29 mouse cellular contexts compared by ENCODE assay signal in genomic region chr12:104507911-104508310, GRCm38 (mm10). TPM values are rescaled to one million over a fixed set of nuclear protein-coding genes. Genes with fewer than 3 reads are reported as not detected.
DNase-seq lines count a peak whose midpoint lies in the region; ATAC-seq and TF ChIP-seq lines count a peak whose summit lies in the region.
"Had no signal": no experiment of that assay in that cellular context is flagged by ENCODE, and none has a peak within 500 bp of the region (broad histone marks: within the 10 kb centered on the region; RNA-seq: fewer than 3 reads in every experiment).

No protein-coding gene starts in this region.

- WGBS in midbrain, embryonic 13.5 days, result 34% methylated on average over 7 of the region's 7 CpGs
- 30% methylated on average over 7 of the region's 7 CpGs for WGBS in midbrain, embryonic 16.5 days
- WGBS in hindbrain, embryonic 10.5 days, result 41% methylated on average over 7 of the region's 7 CpGs

- no peaks in the 10 kb centered on the region for H3K9me3 ChIP-seq in midbrain, embryonic 13.5 days
- no peaks in the 10 kb centered on the region for H3K9me3 ChIP-seq in midbrain, embryonic 16.5 days (replicated peaks; ENCODE audit: control insufficient read depth, low read length, poor library complexity, severe bottlenecking)
- H3K9me3 ChIP-seq in ES-E14 (ENCODE audit: control insufficient read depth, insufficient read depth, low read depth, low read length), result no peaks in the 10 kb centered on the region
- no peaks in the 10 kb centered on the region for H3K9me3 ChIP-seq in hindbrain, embryonic 10.5 days
- H3K9me3 ChIP-seq: embryonic facial prominence, embryonic 10.5 days; embryonic facial prominence, embryonic 12.5 days; forebrain, embryonic 13.5 days; forebrain, embryonic 15.5 days had no signal

- no peak overlapping the region for H3K9ac ChIP-seq in midbrain, embryonic 13.5 days (replicated peaks)
- no peak overlapping the region for H3K9ac ChIP-seq in midbrain, embryonic 16.5 days (ENCODE audit: low read depth, low read length)
- no peak overlapping the region for H3K9ac ChIP-seq in ES-E14 (ENCODE audit: insufficient read depth, low read depth, low read length, poor library complexity, severe bottlenecking)
- H3K9ac ChIP-seq: embryonic facial prominence, embryonic 12.5 days; forebrain, embryonic 13.5 days; forebrain, embryonic 15.5 days; forebrain, postnatal 0 days had no signal

- in situ Hi-C loops in ES-E14 (cut with MboI; ENCODE audit: low sequenced_read_pairs in 2 of 2, unreplicated experiment in 2 of 2), result no loop called here

- DNase-seq in ES-E14 (ENCODE audit: low read depth, low spot score), result peak; percentile 26
- DNase-seq in R1 (ENCODE audit: low read depth, low spot score), result peak; percentile 52
- peak; percentile 13 for DNase-seq in brain, embryonic 14.5 days (ENCODE audit: low read depth)
- DNase-seq in hindbrain, embryonic 10.5 days (ENCODE audit: low spot score), result no peak
- DNase-seq in kidney, postnatal 4 days, result no peak
- DNase-seq in spleen, adult 12 weeks (ENCODE audit: low spot score), result no peak
- DNase-seq: adrenal gland, adult 8-10 months; adrenal gland, postnatal 14 days; adrenal gland, postnatal 36 days; B cell, adult 2 months; cerebellum, adult 11 months; cerebellum, adult 18-20 months; cerebellum, adult 8-10 months; cerebellum, adult 9-11 months; cerebellum, postnatal 14 days; forebrain, postnatal 0 days had no signal

- 0 out of 2 replicates have a peak, but pooled peaks have one; percentile 50 for ATAC-seq in midbrain, embryonic 13.5 days
- no peak for ATAC-seq in midbrain, embryonic 16.5 days
- ATAC-seq: activated CD4-positive, CD25-positive, alpha-beta regulatory T cell, adult 4 months; CD4-positive, CD25-positive, alpha-beta regulatory T cell, adult 4 months; forebrain, embryonic 13.5 days; forebrain, embryonic 15.5 days; forebrain, postnatal 0 days; Patski had no signal

- TF ChIP-seq POLR2A in brain, embryonic 14.5 days (IDR thresholded peaks at IDR 0.05; ENCODE audit: borderline replicate concordance, extremely low read depth, insufficient read depth, insufficient read length, poor library complexity, severe bottlenecking), result no peak

- H3K4me2 ChIP-seq in midbrain, embryonic 13.5 days (replicated peaks), result no peak overlapping the region
- no peak overlapping the region for H3K4me2 ChIP-seq in midbrain, embryonic 16.5 days (ENCODE audit: low read length)
- H3K4me2 ChIP-seq: embryonic facial prominence, embryonic 12.5 days; forebrain, embryonic 13.5 days; forebrain, embryonic 15.5 days had no signal

- no peaks in the 10 kb centered on the region for H3K27me3 ChIP-seq in midbrain, embryonic 13.5 days
- H3K27me3 ChIP-seq in midbrain, embryonic 16.5 days (ENCODE audit: control insufficient read depth, insufficient read depth, low read depth, low read length), result no peaks in the 10 kb centered on the region
- H3K27me3 ChIP-seq in hindbrain, embryonic 10.5 days (ENCODE audit: insufficient read depth, poor library complexity, severe bottlenecking), result no peaks in the 10 kb centered on the region
- H3K27me3 ChIP-seq: embryonic facial prominence, embryonic 12.5 days; forebrain, embryonic 13.5 days; forebrain, embryonic 15.5 days had no signal

- 0 out of 2 replicates have a peak, but pooled peaks cover 3% of the 10 kb centered on the region for H3K4me1 ChIP-seq in midbrain, embryonic 13.5 days (replicated peaks)
- no peaks in the 10 kb centered on the region for H3K4me1 ChIP-seq in midbrain, embryonic 16.5 days (ENCODE audit: control insufficient read depth, insufficient read depth, low read length)
- H3K4me1 ChIP-seq in ES-E14 (ENCODE audit: control insufficient read depth in 2 of 2, insufficient read depth in 2 of 2, low read length in 2 of 2, poor library complexity in 1 of 2), result peaks cover 7% of the 10 kb centered on the region in 2 experiments; a peak in 3 of 4 replicates
- peaks cover 3% of the 10 kb centered on the region; the same call in 1 of the 2 replicates for H3K4me1 ChIP-seq in hindbrain, embryonic 10.5 days (replicated peaks)
- H3K4me1 ChIP-seq: embryonic facial prominence, embryonic 12.5 days; forebrain, embryonic 13.5 days; forebrain, embryonic 15.5 days had no signal

- H3K4me3 ChIP-seq in midbrain, embryonic 13.5 days (replicated peaks), result no peak overlapping the region
- no peak overlapping the region for H3K4me3 ChIP-seq in midbrain, embryonic 16.5 days (ENCODE audit: low read depth, low read length)
- no peak overlapping the region for H3K4me3 ChIP-seq in ES-E14 (ENCODE audit: insufficient read depth in 1 of 2, low read depth in 1 of 2, low read length in 2 of 2, poor library complexity in 1 of 2, severe bottlenecking in 1 of 2)
- H3K4me3 ChIP-seq in hindbrain, embryonic 10.5 days, result no peak overlapping the region
- H3K4me3 ChIP-seq: embryonic facial prominence, embryonic 10.5 days; embryonic facial prominence, embryonic 12.5 days; forebrain, embryonic 13.5 days; forebrain, embryonic 15.5 days had no signal

- TF ChIP-seq CTCF in brain, embryonic 14.5 days (IDR thresholded peaks at IDR 0.05; ENCODE audit: borderline replicate concordance, extremely low read depth, insufficient read depth, insufficient read length), result no peak

- no peak overlapping the region for H3K27ac ChIP-seq in midbrain, embryonic 13.5 days
- no peak overlapping the region for H3K27ac ChIP-seq in midbrain, embryonic 16.5 days (ENCODE audit: low read length)
- H3K27ac ChIP-seq in ES-E14 (ENCODE audit: insufficient read depth, low read depth, low read length, poor library complexity, severe bottlenecking), result no peak overlapping the region
- H3K27ac ChIP-seq in hindbrain, embryonic 10.5 days, result no peak overlapping the region
- H3K27ac ChIP-seq: embryonic facial prominence, embryonic 10.5 days; embryonic facial prominence, embryonic 12.5 days; forebrain, embryonic 13.5 days; forebrain, embryonic 15.5 days had no signal

- no peaks in the 10 kb centered on the region for H3K36me3 ChIP-seq in midbrain, embryonic 13.5 days
- no peaks in the 10 kb centered on the region for H3K36me3 ChIP-seq in midbrain, embryonic 16.5 days (ENCODE audit: control insufficient read depth, insufficient read depth, low read length)
- no peaks in the 10 kb centered on the region for H3K36me3 ChIP-seq in ES-E14 (ENCODE audit: control insufficient read depth, insufficient read depth, low read length, poor library complexity, severe bottlenecking)
- H3K36me3 ChIP-seq in hindbrain, embryonic 10.5 days, result no peaks in the 10 kb centered on the region
- H3K36me3 ChIP-seq: embryonic facial prominence, embryonic 10.5 days; embryonic facial prominence, embryonic 12.5 days; forebrain, embryonic 15.5 days had no signal

TF ChIP-seq in ES-E14, 5 proteins besides CTCF, POLR2A, EP300 and RAD21:
- TF ChIP-seq ZNF384 (IDR thresholded peaks at IDR 0.05; ENCODE audit: low read depth, low read length) (no peak), ZC3H11A (IDR thresholded peaks at IDR 0.05; ENCODE audit: borderline replicate concordance, low read depth, low read length) (no peak), HCFC1 (IDR thresholded peaks at IDR 0.05; ENCODE audit: borderline replicate concordance, insufficient read depth, low read length) (no peak), CHD2 (IDR thresholded peaks at IDR 0.05; ENCODE audit: low read depth, low read length) (no peak), MAFK (IDR thresholded peaks at IDR 0.05; ENCODE audit: insufficient read depth, low read depth, low read length) (no peak)

RNA-seq across cellular contexts. Expression of gene Gsc, which starts 34.8 kb away (rescaled TPM):
- polyA plus RNA-seq in midbrain, embryonic 13.5 days (2015; fragmentation: Nextera tagmentation; extraction: Ambion mirVana), result 0.32 TPM in 1 of 2 replicates, not detected in the other
- 0.50 and 1.0 TPM in 2 replicates for polyA plus RNA-seq in midbrain, embryonic 16.5 days (2015; fragmentation: Nextera tagmentation; extraction: Ambion mirVana)
- total RNA-seq in ES-E14 (2012; rRNA removed), result 0.48 and 0.54 TPM in 2 replicates
- 0.56 and 1.0 TPM in 2 replicates for polyA plus RNA-seq in brain, embryonic 14.5 days (2012; rRNA removed)
- 0.55 and 0.76 TPM in 2 replicates for polyA plus RNA-seq in hindbrain, embryonic 10.5 days (2016; fragmentation: Nextera tagmentation; extraction: Ambion mirVana)
- total RNA-seq: adrenal gland, adult 18-20 months; adrenal gland, postnatal 14 days; adrenal gland, postnatal 36 days; CH12.LX; MEL had no signal
- polyA plus RNA-seq: activated CD4-positive, CD25-positive, alpha-beta regulatory T cell, adult 4 months; CD4-positive, CD25-positive, alpha-beta regulatory T cell, adult 4 months; cortical plate, adult 2 months; forebrain, embryonic 13.5 days; forebrain, postnatal 0 days had no signal

Comparison
In these comparisons a context has a peak if more than half of its experiments do, and no peak if none do; other contexts are left out.
1. DNase-seq: peak in ES-E14 (single experiment), R1 (single experiment) and brain, embryonic 14.5 days (single experiment); none in hindbrain, embryonic 10.5 days (single experiment), kidney, postnatal 4 days (0 of 2) and spleen, adult 12 weeks (single experiment).